Mouse (Mus musculus) layer of hippocampus, adult 11-12 months (tissue): ENCODE data around the gene Gm21818.
"Not testable (repeated sequence)": the region's sequence is repeated elsewhere in the genome, so short reads cannot be mapped to it uniquely, and the experiment has no call there.

ENCODE experiments used
- DNase-seq: peaks from one replicate; pipeline ENCODE4 v3.0.0; 2022; ENCODE audit warnings: low spot score

Gm21818 gene

DNA sequence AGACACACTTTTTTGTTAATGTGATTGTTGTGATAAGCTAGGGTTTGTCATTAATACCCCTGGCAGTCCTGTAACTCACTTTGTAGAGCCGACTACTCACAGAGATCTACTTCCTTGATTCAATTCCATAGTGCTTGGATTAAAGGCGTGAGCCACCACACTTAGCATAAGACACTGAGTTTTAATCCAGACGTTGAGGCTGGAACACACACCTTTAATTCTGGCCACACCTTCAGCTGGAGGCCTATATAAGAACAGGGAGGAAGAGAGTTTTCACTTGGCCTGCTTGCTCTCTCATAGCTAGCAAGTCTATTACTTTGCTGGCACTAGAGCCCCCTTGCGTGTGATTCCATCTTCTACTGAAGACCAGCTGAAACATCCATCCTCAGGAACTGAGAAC is at the start of gene Gm21818:
Gene Gm21818 (plus strand): TSS at position 301 of the 400 bp plus-strand sequence.
- DNase-seq: not testable (repeated sequence)

DNA sequence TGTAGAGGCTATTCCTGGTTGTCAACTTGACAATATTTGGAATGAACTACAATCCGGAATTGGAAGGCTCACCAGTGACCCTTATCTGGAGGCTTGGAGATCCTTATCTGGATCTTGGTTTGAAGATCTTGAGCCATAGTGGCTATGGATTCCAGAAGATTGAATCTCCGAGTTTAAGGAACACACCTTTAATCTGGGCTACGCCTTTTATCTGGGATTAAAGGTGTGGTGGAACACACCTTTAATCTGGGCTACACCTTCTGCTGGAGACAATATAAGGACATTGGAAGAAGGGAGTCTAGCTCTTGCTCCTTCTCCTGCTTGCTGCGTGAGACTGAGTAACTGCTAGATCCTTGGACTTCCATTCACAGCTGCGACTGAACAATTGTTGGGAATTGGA is 32.3 kb upstream of the Gm21818 start, which contains the start of gene Gm20767:
Gene Gm20767 (plus strand): TSS at position 301 of the 400 bp plus-strand sequence.
- not testable (repeated sequence) for DNase-seq

DNA sequence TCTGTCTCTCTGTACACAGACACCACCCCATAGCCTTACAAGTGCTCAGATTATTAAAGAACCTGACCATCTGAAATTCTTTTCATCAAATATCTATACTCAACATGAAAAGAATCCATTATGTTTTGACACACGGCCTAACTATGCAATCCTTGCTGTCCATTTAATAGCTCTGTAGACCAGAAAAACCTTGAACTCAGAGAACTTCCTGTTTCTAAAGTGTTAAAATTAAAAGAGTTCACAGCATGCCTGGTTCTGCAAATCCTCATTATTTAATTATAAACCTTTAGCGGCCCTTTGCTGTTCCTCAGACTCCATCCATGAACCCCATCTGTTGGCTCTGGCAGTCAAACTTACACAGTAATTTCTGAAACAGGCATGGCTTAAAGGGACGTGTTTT is 29.9 kb upstream of the Gm21818 start:
- not testable (repeated sequence) for DNase-seq

DNA sequence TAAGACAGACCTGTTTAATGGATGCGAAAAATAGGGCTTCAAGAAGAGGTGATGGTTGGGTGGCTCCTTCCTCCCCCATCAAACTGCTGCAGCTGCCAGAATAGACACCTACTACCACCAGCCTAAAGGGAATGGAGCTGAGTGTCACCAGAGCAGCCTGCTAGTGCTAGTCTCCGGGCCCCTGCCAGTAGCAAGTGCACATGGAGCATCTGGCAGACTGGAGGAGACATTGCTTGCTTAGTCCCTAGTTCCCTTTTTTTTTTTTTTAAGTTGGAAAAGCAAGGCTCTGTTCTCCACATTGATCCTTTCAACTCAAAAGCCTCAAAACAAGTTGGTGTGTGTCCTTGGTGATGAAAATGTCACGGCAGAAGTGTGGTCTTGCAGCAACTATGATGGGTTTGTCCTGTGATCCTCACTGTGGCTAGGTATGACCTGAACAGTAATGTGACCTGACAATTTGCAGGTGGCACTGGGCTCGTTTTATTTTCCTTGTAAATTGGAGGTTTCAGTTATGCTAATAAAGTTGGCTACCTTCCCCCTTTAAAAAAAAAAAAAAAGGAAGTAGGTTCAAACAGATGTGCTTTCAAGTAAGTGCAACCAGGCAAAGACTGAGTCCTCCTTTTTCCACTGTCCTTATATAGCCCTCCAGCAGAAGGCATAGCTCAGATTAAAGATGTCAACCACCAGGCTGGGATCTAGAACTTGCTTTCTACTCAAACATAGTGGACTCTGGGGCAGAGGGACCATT is 22.4 kb upstream of the Gm21818 start:
- not testable (repeated sequence) for DNase-seq

DNA sequence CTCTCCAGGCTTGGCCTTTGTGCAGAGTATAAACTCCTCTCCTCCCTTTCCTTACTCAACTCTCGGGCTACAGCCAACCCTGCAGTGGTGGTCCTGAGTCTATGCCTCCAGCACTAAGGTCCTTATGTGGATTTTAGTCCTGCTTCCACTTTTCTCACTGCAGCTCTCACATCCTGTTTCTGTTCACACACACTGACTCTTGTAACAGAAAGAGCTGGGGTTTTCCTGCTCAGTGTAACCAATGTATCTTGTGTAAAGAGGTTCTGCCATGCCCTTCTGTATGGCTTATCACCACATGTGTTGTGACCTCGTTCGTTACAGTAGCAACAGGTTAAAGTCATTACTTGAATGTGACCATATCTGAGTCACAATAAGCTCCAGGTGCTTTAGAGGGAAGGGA is 21.6 kb upstream of the Gm21818 start:
- DNase-seq: not testable (repeated sequence)

DNA sequence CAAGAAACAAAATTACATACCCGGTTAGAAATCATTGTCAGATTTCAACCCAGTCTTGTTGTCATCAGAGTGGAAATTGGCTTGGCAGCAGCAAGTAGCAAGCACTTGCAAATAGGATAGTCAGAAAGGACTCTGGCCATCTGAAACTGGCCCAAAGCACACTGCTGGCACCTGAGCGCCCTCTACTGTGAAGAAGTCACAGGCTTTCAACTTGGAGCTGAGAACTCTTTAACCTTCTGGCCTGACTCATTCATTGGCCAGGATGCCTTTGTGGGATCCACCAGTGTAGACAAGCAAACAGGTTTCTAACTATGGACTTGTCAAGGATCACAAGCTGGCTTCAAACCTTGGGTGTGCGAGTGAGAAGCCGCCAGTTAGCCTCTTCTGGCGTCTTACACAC is 3.9 kb upstream of the Gm21818 start:
- DNase-seq: peak; percentile 2

DNA sequence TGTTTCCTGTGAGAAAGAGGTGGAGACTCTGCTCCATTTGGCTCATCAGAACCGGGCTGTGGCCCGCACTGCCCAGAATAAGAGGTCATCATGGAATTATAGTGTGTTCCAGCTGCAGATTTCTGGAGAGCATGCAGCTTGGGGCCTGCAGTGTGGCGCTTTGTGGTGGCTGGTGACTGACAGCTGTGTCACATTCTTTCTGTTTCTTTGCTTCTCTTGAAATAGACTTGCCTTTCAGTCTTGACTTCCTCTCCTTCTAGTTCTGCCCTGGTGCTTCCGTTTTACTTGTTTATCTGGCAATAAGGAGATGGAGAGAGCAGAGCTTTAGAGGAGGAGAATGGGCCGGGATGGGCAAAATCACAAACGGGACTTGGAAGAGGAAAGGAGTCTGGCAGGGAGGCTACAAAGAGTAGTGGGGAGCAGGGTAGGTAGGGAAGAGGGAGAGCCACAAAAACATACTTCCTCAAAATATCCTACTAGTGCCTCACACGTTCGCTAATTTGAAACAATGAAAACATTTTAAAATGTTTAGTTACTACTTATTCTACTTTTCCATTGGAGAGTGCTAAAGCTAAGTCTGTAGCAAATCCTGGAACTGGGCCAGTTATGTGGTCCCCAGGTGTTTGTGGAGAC is 24.1 kb downstream of the Gm21818 start:
- DNase-seq: not testable (repeated sequence)

DNA sequence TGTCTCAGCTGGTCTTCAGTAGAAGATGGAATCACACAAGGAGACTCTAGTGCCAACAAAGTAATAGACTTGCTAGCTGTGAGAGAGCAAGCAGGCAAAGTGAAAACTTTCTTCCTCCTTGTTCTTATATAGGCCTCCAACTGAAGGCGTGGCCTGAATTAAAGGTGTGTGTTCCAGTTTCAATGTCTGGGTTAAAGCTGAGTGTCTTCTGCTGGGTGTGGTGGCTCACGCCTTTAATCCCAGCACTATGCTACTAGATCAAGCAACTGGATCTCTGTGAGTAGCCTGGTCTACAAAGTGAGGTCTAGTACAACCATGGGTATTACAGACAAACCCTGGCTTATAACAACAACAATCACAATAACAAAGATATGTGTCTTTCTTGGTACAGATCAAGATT is 43.6 kb downstream of the Gm21818 start, which contains the start of gene Gm21762:
Gene Gm21762 (minus strand): TSS at position 101 of the 400 bp plus-strand sequence.
- not testable (repeated sequence) for DNase-seq

DNA sequence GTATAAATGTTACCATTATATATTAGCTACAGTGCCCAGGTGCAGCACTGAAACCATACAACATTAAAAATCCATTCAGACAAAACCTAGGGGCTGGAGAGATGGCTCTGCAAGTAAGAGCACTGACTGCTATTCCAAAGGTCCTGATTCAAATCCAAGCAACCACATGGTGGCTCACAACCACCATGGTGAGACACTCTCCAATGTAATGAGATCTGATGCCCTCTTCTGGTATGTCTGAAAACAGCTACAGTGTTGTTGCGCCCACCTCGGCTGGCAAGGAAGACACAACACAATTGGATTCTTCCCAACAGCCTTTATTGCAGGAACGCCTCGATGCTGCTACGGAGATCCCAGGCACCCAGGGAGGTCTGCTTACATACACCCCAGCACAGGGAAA is 48.7 kb downstream of the Gm21818 start:
- not testable (repeated sequence) for DNase-seq

DNA sequence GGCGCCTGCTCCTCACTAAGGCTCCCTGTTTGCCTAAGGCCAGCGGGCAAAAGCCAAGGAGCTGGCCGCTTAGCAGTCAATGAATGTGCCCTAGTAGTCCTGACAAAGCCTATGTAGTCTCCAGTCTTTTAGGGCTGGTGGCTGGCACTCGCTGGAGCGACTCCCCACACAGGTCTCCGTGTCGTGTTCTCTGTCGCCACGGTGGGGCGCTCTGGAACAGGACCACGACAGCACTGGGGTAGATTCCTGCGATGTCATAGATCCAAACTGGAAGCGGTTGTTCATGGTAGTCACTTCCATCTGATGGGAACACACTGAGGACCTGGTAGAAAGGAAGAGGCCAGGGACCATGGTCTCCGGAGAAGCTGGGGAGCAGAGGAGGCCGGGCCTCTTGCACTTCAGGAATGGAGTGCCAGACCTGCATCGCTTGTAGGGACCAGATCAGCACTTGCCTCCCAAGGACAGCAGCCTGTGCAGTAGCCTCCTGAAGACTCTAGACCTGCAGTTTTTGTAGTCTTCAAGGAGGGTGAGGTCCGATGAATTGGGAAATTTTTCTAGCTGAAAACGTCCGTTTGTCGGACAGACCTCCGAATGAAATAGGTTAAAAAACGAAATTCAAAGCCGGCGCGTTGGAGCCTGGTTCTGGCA is 50.9 kb downstream of the Gm21818 start:
- DNase-seq: not testable (repeated sequence)
